Mouse (Mus musculus) spleen, postnatal 10 days (tissue): ENCODE results near the gene Hspa13.

Source experiments
- DNase-seq, 2 experiments: peaks; one replicate each; pipeline ENCODE4 v3.0.0; 2021 to 2022; ENCODE audit warnings: low spot score in 2 of 2

The Hspa13 gene

DNA sequence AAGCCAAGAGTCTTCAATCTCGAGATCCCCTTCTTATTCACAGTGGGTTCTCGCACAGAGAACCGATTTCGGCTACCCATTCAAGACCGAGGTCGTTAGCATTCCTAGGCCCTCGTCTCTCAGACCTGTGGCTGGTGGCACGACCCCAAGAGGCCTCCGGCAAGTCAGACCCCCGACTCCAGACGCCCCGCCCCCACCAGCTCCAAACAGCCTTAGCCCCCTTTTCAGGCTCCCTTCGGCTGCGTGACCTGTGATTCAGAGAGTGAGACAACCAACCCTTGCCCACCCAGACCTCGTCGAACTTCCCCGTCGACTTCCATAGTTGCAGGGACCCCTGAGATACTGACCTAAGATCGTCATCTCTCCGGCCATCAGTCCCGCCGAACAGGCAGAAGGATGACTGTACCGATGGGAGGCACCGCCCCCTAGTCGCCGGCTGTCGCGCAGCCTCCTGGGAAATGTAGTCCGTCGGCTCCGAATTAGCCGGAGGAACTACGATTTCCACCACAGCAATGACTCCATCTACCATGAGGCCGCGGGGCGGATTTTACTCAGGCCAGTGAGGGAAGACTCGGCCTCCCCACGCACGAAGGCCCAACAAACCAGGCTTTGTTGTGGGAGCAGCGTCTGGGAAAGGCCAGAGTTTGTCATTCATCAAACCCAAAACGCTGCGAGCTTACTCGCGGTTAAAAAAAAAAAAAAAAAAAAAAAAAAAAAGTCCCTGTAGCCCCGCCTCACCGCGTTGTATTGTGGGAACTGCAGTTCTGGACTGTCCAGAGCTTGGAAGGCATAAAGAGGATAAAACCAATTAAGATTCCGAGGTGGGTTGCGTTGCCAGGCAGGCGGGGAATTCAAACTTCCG lies at the start of gene Hspa13:
Gene Hspa13 (minus strand): TSS at position 717 of the 862 bp plus-strand sequence.
- peak; percentile 93 to 97 for DNase-seq

DNA sequence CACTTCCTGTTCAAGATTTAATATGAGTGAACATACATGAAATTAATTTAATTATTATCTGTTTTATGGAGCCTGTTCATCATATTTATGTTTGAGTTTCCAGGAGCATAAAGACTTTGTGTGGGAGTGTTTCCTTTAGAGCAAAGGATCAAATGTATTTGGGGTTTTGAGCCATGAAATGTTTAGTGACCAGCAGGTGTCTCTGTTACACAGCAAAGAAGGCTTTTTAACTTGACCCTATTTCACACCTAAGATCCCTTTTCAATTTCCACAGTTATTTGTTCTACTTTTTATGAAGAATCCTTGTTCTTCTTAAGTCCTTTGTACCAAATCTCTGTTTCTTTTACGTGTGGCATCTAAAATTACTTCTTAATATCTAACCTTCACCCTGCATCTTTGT lies 12.4 kb upstream of the Hspa13 start:
- no peak for DNase-seq

DNA sequence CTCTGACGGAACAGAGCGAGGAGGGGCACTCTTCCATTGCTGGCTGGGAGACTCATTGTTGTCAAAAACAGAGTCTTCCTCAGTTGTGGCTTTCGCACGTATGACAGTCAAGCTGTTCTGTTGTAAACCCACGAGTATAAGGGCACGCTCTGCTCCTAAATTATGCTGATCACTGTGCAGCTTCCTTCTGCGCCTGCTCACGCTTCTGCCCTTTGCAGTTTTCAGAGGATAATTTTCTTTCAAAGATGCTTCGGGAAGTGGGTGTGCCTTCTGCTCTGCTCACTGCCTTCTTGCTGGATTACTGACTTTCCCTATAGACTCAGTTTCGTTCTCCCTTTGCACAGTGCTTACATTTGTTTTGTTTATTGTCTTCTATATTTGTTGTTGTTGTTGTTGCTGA lies 6.3 kb upstream of the Hspa13 start:
- DNase-seq = no peak

DNA sequence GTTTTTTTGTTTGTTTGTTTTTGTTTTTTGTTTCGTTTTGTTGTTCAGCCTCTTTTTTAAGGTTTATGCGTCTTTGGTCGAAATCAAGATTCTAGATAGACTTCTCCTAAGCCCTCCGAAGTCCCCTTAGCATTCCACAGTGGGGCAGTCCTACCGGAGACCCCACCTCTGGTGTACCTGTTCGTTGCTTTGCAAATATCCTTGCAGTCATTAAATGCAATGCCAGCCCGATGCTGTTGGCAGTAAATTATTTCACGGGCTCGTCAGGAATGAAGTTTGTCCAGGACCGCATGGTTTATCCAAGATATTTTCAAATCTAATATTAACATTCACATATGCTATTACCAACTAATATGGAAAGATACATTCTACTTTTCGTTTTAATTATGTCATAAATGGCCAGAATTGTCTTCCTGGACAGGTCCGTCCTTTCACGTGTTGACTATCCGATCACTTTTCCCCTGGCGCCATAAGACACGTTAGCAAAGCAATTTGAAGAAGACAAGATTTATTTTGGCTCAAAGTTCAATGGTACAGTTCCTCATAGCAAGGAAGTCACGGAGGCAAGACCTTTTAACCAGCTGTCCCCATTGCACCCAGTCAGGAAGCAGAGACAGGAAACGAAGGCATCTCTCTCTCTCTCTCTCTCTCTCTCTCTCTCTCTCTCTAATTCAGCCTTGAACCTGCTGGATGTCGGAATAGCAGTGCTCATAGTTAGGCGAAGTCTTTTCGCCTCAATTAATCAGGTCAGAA lies 522 bp upstream of the Hspa13 start:
- DNase-seq = peak; percentile 21 to 23

DNA sequence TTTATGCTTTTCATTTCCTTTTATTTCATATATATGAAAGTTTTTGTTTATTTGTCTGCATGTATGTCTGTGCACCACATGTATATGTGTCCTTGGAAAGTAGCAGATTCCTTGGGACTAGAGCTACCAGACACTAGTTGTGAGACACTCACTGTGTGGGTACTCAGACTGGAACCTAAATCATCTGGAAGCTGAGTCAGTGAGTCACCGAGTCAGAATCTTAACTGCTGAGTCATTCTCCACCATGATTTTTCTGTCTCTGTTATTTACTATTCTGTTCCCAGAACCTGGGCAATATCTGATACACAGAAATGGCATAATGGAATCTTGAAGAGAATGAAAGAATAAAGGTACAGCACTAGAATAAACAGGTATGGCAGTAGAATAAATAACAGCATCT lies 14.0 kb downstream of the Hspa13 start:
- DNase-seq = no peak

DNA sequence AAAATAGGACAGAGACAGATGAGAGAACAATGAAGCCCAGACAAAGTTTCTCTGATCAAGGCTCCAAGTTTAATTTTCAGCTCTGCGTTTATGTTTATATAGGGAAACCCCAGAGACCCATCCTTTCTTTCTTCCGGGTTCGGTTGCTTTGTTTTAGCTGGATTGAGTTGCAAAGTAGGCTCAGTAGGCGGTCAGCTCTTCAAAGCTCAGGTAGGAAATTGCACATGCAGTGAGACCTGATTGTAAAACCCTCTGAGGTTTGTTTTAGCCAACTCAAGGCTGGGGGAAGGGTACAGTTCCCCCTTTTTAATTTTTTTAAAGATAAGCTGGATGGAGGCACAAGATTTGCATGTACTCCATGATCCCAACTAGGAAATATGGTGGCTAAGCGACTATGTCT lies 16.8 kb downstream of the Hspa13 start:
- DNase-seq = no peak

DNA sequence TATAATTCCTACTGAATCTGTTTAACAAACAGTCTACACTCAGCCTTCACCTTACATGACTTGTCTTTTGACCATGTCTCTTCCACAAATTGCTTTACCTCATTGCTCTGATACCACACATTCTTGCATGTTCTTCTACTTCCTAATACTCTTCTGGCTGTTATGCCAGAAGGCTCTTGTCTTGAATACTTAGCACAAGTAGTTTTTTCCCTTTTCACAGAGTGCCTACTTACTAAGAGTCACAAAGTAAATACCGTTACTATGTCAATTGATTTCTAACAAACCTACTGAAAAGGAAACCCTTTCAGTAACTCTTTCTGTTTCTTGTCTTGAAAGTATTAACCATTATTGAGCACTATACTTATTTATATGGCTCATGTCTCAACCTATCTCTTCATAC lies 18.0 kb downstream of the Hspa13 start:
- DNase-seq = no peak

DNA sequence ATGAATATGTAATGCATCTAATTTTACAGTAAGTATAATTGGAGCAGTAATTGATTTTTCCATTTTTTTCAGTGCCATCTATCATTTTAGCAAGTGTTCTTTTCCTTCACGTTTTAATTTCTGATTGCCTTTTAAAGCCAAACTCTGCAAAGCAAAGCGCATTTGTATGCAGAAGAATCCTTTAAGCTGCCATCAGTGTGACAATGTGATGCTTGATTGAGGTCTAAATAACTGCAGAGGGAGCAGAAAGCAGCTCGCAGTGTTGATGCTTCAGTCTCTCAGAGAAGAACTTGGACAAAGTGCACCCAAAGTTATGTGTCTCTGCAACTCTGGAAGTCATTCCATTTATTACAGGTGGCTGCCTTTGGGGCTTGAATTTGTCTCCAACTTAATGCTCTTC lies 22.9 kb downstream of the Hspa13 start:
- DNase-seq = no peak

DNA sequence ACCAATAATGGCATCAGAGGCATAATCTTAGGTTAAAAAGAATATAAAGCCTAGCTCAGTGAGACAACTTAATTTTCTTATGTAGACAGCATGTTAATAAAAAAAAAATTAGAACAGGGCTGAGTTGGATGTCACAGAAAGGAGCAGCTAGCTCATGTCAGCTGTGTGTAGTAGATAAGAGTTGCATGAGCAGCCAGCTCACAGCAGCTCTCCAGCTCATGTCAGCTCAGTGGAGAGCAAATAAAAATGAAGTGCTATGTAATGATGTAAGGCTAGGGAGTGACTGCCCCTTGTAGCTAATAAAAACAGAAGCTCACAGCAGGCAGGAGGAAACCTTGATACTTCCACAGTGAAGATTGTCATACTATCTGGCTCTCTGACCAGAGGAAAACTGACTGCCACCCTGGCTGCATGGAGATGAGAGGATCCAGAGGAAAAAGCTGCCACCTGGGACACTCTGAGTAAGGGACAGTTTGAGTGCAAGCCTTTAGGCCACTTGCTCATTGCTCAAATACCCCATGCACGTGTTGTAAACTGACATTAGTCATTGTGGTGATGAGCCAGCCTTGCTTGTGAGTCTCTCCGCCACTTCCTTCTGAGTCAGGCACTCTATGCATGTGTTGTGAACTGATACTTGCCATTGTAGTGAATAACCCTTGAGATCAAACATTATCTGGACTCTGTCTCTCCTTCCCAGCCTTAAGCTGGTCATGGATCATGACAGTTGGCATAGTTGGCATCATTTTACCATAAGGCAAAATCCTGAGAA lies 49.3 kb downstream of the Hspa13 start:
- peak in 1 of 2 experiments; percentile 6 for DNase-seq

DNA sequence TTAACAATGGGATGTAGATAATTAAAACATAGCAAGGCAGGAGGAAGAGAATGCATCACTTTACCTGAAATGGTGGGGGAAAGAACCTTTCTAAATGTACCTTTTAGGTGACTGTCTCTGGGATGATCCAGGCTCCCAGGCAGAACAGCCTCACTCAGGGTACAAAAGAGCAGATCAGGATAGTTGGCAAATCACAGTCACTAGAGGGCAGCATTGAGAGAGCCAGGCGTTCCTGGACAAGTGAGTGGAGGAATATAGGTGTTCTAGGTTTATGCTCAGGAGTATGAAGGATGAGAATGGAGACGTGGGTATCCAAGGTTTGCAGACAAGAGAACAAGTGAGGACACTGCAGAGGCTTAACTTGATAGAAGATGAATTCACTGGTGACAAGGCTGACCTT lies 70.7 kb downstream of the Hspa13 start:
- peak; percentile 9 to 42 for DNase-seq
